8 mouse cellular contexts compared by ENCODE assay signal in genomic region chr6:142814495-142814921, GRCm38 (mm10). TPM values are rescaled to one million over a fixed set of nuclear protein-coding genes. Genes with fewer than 3 reads are reported as not detected.
A peak's percentile ranks its signal among the peaks of the same experiment; 100 is the strongest.
DNase-seq lines count a peak whose midpoint lies in the region; ATAC-seq lines count a peak whose summit lies in the region.

No protein-coding gene starts in this region.

- peaks cover 6% of the 10 kb centered on the region; the same call in 1 of the 2 replicates for H3K4me1 ChIP-seq in intestine, embryonic 16.5 days (ENCODE audit: control insufficient read depth, insufficient read depth, low read length)
- H3K4me1 ChIP-seq in midbrain, embryonic 10.5 days, result peaks cover 21% of the 10 kb centered on the region

- peak; percentile 88 for DNase-seq in adrenal gland, postnatal 10 days
- peak; percentile 84 for DNase-seq in embryo, embryonic 11.5 days (ENCODE audit: low read depth, low spot score)
- peak; percentile 6 for DNase-seq in gonadal fat pad, adult 2 months (ENCODE audit: low read depth)
- DNase-seq in left cerebral cortex, postnatal 25 days (ENCODE audit: low spot score in 2 of 2), result peak; percentile 91
- peak; percentile 87 for DNase-seq in midbrain, embryonic 10.5 days (ENCODE audit: low spot score)
- peak; percentile 77 to 78 for DNase-seq in right cerebral cortex, postnatal 36 days (ENCODE audit: low spot score in 2 of 2)

- 0 out of 2 replicates have a peak overlapping the region, but pooled peaks have one; percentile 33 for H3K27ac ChIP-seq in intestine, embryonic 16.5 days (ENCODE audit: low read length)
- H3K27ac ChIP-seq in midbrain, embryonic 10.5 days (replicated peaks), result peak overlapping the region; percentile 78

- WGBS in intestine, embryonic 16.5 days, result 3% methylated on average over 15 of the region's 15 CpGs
- WGBS in midbrain, embryonic 10.5 days, result 5% methylated on average over 15 of the region's 15 CpGs

- peak overlapping the region; percentile 74 for H3K4me2 ChIP-seq in intestine, embryonic 16.5 days (ENCODE audit: low read depth, low read length)

- peak overlapping the region; percentile 55 for H3K9ac ChIP-seq in intestine, embryonic 16.5 days (ENCODE audit: low read depth, low read length)

- H3K9me3 ChIP-seq in intestine, embryonic 16.5 days (ENCODE audit: control insufficient read depth, low read length), result no peaks in the 10 kb centered on the region
- no peaks in the 10 kb centered on the region for H3K9me3 ChIP-seq in midbrain, embryonic 10.5 days (replicated peaks)

- no peaks in the 10 kb centered on the region for H3K27me3 ChIP-seq in intestine, embryonic 16.5 days (replicated peaks; ENCODE audit: control insufficient read depth, insufficient read depth, low read length)
- no peaks in the 10 kb centered on the region; the same call in 1 of the 2 replicates for H3K27me3 ChIP-seq in midbrain, embryonic 10.5 days (ENCODE audit: low read depth, poor library complexity, severe bottlenecking)

- peak overlapping the region; percentile 46 for H3K4me3 ChIP-seq in intestine, embryonic 16.5 days (ENCODE audit: low read length)
- peak overlapping the region; percentile 51 for H3K4me3 ChIP-seq in midbrain, embryonic 10.5 days

- ATAC-seq in intestine, embryonic 16.5 days, result peak; percentile 69
- ATAC-seq in erythroid progenitor cell, adult 5-6 weeks (replicated peaks; ENCODE audit: low FRiP score, poor library complexity, severe bottlenecking), result no peak

- H3K36me3 ChIP-seq in intestine, embryonic 16.5 days (ENCODE audit: control insufficient read depth, insufficient read depth, low read length), result no peaks in the 10 kb centered on the region
- H3K36me3 ChIP-seq in midbrain, embryonic 10.5 days, result no peaks in the 10 kb centered on the region

- intact Hi-C loops in left cerebral cortex, postnatal 25 days (cut with DNase I), result loop anchor here (2.0 to 10.0 kb wide), 2 partner anchors 36 to 290 kb away; no protein-coding TSS in a partner anchor

RNA-seq across cellular contexts. Expression of gene Sult6b2, which starts 10.2 kb away (rescaled TPM):
- total RNA-seq in adrenal gland, postnatal 10 days (2021), result not detected
- not detected in 2 replicates for polyA plus RNA-seq in gonadal fat pad, adult 2 months (2012; rRNA removed)
- 49.8 and 76.7 TPM in 2 replicates for polyA plus RNA-seq in intestine, embryonic 16.5 days (2015; fragmentation: Nextera tagmentation; extraction: Ambion mirVana)
- total RNA-seq in left cerebral cortex, postnatal 25 days (2021), result under 1 TPM in 1 of 2 experiments, not detected in 1; 0.21 TPM
- not detected in 2 replicates for polyA plus RNA-seq in midbrain, embryonic 10.5 days (2016; fragmentation: Nextera tagmentation; extraction: Ambion mirVana)
- not detected in 2 replicates for total RNA-seq in erythroid progenitor cell, adult 5-6 weeks (2015; ENCODE audit: low replicate concordance)
- total RNA-seq in erythroid progenitor cell, adult 5-6 weeks (2017; ENCODE audit: low replicate concordance), result not detected in 2 replicates

RNA-seq across cellular contexts. Expression of gene Cmas, which starts 58.0 kb away (rescaled TPM):
- total RNA-seq in adrenal gland, postnatal 10 days (2021), result 10 to 100 TPM; 33.8 to 37.4 TPM
- 16.1 and 16.9 TPM in 2 replicates for polyA plus RNA-seq in gonadal fat pad, adult 2 months (2012; rRNA removed)
- 145 and 153 TPM in 2 replicates for polyA plus RNA-seq in intestine, embryonic 16.5 days (2015; fragmentation: Nextera tagmentation; extraction: Ambion mirVana)
- total RNA-seq in left cerebral cortex, postnatal 25 days (2021), result 100 to 1,000 TPM; 115 to 120 TPM
- polyA plus RNA-seq in midbrain, embryonic 10.5 days (2016; fragmentation: Nextera tagmentation; extraction: Ambion mirVana), result 81.0 and 86.6 TPM in 2 replicates
- 226 TPM in 2 replicates for total RNA-seq in erythroid progenitor cell, adult 5-6 weeks (2015; ENCODE audit: low replicate concordance)
- total RNA-seq in erythroid progenitor cell, adult 5-6 weeks (2017; ENCODE audit: low replicate concordance), result 141 and 188 TPM in 2 replicates

Comparison
In these comparisons a context has a peak if more than half of its experiments do, and no peak if none do; other contexts are left out.
1. DNase-seq: peak in every context shown above with its lines; median percentile 91 in left cerebral cortex, postnatal 25 days; 88 in adrenal gland, postnatal 10 days; 87 in midbrain, embryonic 10.5 days; 84 in embryo, embryonic 11.5 days; 78 in right cerebral cortex, postnatal 36 days; 6 in gonadal fat pad, adult 2 months.